Mouse (Mus musculus) retina, adult 2 months (tissue): ENCODE results near the gene Slc4a4.
"Not testable (repeated sequence)": the region's sequence is repeated elsewhere in the genome, so short reads cannot be mapped to it uniquely, and the experiment has no call there.

Source experiments
- DNase-seq: peaks from one replicate; pipeline ENCODE4 v3.0.0-alpha.2; 2012; ENCODE audit warnings: low read depth, low spot score

Gene Slc4a4

GRCm38 (mm10) chr5:88960342-88961105 is 73.9 kb downstream of the Slc4a4 start:
- no peak for DNase-seq

DNA sequence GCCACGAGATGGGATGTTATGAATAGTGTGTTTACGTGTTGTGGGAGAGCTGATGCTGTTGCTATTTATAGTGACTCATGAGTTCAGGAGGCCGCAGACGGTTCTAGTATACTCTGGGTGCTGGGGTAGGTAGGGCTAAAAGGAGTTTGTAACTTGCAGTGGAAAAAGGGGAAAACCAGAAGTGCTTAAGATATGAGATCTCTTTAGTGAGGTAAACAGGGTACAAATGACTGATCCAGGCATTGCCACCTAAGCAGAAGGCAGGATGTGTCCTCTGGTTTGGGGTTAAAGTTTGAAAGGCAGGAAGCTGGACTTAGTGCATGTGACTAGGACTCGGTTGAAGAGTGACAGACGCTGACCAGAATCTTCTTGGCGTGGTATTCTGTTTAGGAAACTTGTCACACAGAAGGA is 74.7 kb downstream of the Slc4a4 start:
- DNase-seq: no peak

GRCm38 (mm10) chr5:88964685-88965290 is 78.2 kb downstream of the Slc4a4 start:
- DNase-seq: no peak

GRCm38 (mm10) chr5:88966507-88966906 is 79.9 kb downstream of the Slc4a4 start:
- DNase-seq: no peak

GRCm38 (mm10) chr5:88968923-88969639 is 82.5 kb downstream of the Slc4a4 start:
- no peak for DNase-seq

DNA sequence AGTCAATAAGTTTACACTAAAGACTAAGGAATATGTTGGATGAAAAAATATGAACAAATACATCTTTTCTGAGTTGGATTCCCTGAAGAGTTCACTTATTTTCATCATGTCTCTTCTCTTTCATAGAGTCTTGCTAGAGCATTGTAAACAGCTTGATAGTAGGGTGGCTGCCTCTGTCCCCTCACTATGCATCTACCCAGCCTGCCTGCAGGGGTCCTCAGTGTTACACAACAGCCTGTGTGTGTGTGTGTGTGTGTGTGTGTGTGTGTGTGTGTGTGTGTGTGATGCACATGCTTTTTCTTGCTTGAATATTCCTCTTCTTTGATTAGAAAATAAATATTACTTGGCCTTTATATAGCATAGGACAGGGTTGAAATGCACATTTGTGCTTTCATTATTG is 84.9 kb downstream of the Slc4a4 start:
- no peak for DNase-seq

- no peak for DNase-seq
Measured at GRCm38 (mm10) chr5:88972277-88972676, 85.7 kb downstream of the Slc4a4 start.

DNA sequence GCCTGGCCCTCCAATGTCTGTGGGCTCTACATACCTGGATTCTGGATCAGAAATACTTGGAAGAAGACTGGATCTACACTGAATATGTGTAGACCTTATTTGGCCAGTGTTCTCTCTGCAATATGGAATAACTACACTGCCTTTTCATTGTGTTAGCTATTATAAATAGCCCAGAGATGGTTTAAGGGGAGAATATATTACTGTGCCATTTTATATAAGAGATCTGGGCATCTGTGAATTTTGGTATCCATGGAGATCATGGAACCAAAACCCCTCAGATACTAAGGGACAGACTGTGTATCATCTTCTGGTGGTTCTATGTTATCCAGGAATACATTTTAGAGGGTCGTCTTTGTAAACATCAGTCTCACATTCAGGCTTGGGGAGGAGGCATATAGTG is 86.5 kb downstream of the Slc4a4 start:
- no peak for DNase-seq

DNA sequence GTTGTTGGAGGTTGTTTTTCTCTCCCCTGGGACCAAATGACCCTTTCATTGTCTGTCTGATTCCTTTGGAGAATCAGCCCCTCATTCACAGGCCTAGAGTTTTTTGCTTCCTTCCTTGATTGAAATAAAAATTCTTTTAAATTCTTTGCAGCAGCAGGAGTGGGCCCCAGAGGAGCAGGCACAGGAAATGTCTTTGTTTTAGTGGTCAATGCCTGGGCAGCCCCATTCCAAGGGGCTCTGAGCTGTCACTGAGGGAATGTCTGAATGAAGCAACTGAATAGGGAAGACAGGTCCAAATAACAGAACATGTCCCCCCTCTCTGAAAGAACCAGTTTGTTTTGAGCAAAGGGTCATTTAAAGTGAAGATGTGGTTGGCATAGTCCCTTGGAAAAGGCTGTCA is 89.1 kb downstream of the Slc4a4 start:
- no peak for DNase-seq

- no peak for DNase-seq
Measured at GRCm38 (mm10) chr5:88976428-88976827, 89.8 kb downstream of the Slc4a4 start.

GRCm38 (mm10) chr5:88980740-88981139 is 94.1 kb downstream of the Slc4a4 start:
- DNase-seq: no peak

- DNase-seq: no peak
Measured at GRCm38 (mm10) chr5:88981243-88982014, 94.8 kb downstream of the Slc4a4 start.

- DNase-seq: no peak
Measured at GRCm38 (mm10) chr5:88982040-88982736, 95.6 kb downstream of the Slc4a4 start.

- no peak for DNase-seq
Measured at GRCm38 (mm10) chr5:88983170-88983569, 96.6 kb downstream of the Slc4a4 start.

GRCm38 (mm10) chr5:88983652-88984051 is 97.0 kb downstream of the Slc4a4 start:
- DNase-seq: no peak

GRCm38 (mm10) chr5:88989018-88989417 is 102.4 kb downstream of the Slc4a4 start:
- DNase-seq: no peak

DNA sequence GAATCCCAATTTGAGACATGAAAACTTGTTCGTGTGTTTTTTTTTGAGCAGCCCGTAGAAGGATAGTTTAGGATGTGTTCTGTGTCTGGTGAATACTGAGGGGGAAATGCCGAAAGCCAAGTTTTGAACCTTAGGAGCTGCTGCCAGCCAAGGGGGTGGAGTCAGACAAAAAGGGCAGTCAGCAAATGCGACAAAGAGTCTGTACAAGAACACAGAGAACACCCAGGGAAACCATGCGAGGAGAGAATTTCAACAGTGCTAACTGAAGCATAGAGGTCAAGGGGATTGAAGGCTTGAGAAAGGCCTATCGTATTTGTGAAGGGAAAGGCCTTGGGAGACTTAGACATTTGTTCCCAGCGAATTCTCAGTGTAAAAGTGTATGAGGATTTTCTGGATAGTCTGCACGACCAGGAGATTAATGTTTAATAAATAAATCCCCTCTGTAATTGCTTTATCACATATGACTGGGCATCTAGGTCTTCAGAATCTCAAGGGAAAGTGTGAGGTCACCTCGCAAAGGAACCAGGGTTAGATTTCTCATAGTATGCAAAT is 103.7 kb downstream of the Slc4a4 start:
- DNase-seq: no peak

DNA sequence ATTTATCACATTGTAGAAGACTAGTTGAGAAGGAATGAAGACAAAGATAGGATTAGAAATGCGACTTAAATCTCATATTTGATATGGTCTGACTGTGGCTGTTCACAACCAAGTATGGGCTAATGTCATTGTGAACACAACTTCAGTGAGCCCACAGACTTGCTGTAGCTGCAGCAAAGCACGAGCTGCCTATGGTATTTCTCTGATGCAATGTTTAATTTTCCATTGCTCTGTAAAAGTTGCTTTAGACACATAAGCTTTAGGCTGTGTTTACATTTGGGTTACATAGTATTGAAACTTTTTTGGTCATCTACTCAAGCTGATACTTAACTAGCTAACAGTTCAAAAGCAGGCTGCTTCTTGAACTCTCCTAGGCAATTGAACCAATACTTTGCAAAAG is 104.7 kb downstream of the Slc4a4 start:
- not testable (repeated sequence) for DNase-seq

- DNase-seq: no peak
Measured at GRCm38 (mm10) chr5:88994533-88994932, 107.9 kb downstream of the Slc4a4 start.

- no peak for DNase-seq
Measured at GRCm38 (mm10) chr5:88996246-88996645, 109.6 kb downstream of the Slc4a4 start.

GRCm38 (mm10) chr5:88997277-88997676 is 110.7 kb downstream of the Slc4a4 start:
- no peak for DNase-seq
